Mouse (Mus musculus) liver, embryonic 14.5 days (tissue): ENCODE measurements around the gene Clec4b2.
"Not testable (repeated sequence)": the region's sequence is repeated elsewhere in the genome, so short reads cannot be mapped to it uniquely, and the experiment has no call there.

Experiments used
- CTCF ChIP-seq: IDR thresholded peaks from 2 replicates; pipeline ENCODE4 v1.5.1; 2016; ENCODE audit warnings: antibody characterized with exemption, low read depth, control low read depth
- EP300 ChIP-seq: IDR thresholded peaks from 2 replicates; pipeline ENCODE4 v1.6.1; 2016; ENCODE audit warnings: antibody characterized with exemption, low read depth

DNA sequence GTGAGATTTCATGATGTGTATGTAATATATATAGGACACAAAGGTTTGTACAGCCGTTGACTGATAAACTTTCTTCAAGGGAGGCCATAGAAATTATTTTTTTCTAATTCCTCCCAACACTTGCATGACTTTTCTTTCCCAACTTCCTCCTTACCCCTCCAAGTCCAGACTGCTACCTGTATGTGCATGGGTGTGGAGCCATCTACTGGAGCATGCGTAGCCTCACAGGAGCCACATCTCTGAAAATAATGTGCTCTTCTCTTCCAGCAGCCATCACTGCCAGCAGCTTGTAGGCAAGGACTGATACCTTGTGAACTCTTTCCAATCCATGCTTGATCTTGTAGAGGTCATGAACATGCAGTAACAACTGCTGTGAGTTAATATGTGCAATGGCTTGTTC, 12.2 kb downstream of the Clec4b2 start:
- peak; percentile 40; the same call in 1 of the 2 replicates for TF ChIP-seq CTCF
- not testable (repeated sequence) for TF ChIP-seq EP300
